In the genomic region with DNA sequence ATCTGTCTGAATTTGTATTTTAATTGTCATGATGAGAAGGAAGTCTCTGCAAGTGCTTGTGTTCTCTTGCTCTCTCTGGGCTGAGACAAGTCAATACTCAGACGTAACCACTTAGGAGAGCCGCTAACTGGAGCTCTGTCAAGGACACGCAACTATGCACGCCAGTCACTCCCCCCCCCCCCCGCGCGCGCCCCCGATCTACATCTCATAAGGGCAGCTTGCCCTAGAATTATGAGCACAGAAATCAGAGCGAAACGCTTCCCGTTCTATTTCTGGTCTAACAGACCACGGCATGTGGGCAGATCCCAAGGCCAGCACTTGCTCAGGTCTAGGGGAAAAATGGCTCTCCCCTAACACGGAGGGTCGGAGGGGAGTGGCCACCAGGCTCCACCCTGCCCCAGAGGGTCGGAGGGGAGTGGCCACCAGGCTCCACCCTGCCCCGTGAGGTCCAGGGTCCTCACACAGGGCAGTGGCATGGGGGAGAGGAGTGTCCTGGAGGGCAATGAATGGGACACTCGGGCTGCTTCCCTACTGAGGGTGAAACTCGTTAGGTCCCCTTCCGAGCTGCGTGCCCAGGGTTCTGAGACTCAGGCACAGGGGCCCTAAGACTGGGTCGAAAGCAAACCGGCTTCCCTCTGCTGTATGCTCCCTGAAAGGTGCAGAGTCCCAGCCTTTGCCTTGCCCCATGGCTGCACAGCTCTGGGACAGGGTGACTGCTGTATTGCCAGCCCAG, we compare ENCODE assay signal across 7 mouse cellular contexts.
DNase-seq lines count a peak whose midpoint lies in the region; ATAC-seq and TF ChIP-seq lines count a peak whose summit lies in the region.

No protein-coding gene starts in this region.

- H3K27me3 ChIP-seq in lung, embryonic 16.5 days (ENCODE audit: control insufficient read depth, insufficient read depth, low read depth, low read length): peaks cover 3% of the 10 kb centered on the region; the same call in 1 of the 2 replicates
- H3K27me3 ChIP-seq in embryonic facial prominence, embryonic 15.5 days: peaks cover 7% of the 10 kb centered on the region
- H3K27me3 ChIP-seq in intestine, postnatal 0 days (replicated peaks; ENCODE audit: control insufficient read depth, insufficient read depth, low read length): 0 out of 2 replicates have a peak, but pooled peaks cover 3% of the 10 kb centered on the region
- no peaks in the 10 kb centered on the region; the same call in 1 of the 2 replicates for H3K27me3 ChIP-seq in stomach, embryonic 15.5 days (replicated peaks)

- H3K9me3 ChIP-seq in lung, embryonic 16.5 days (ENCODE audit: control insufficient read depth, low read length): no peaks in the 10 kb centered on the region
- no peaks in the 10 kb centered on the region for H3K9me3 ChIP-seq in embryonic facial prominence, embryonic 15.5 days (replicated peaks)
- H3K9me3 ChIP-seq in intestine, postnatal 0 days (ENCODE audit: control insufficient read depth): no peaks in the 10 kb centered on the region
- no peaks in the 10 kb centered on the region for H3K9me3 ChIP-seq in stomach, embryonic 15.5 days

- intact Hi-C loops in left cerebral cortex, postnatal 10 days (cut with DNase I): no loop called here

- peak overlapping the region; percentile 39 for H3K4me2 ChIP-seq in lung, embryonic 16.5 days (ENCODE audit: low read depth, low read length)
- H3K4me2 ChIP-seq in embryonic facial prominence, embryonic 15.5 days (replicated peaks): peak overlapping the region; percentile 44
- peak overlapping the region; percentile 53 for H3K4me2 ChIP-seq in intestine, postnatal 0 days (replicated peaks; ENCODE audit: low read depth)
- H3K4me2 ChIP-seq in stomach, embryonic 15.5 days: peak overlapping the region; percentile 54

- 0 out of 2 replicates have a peak, but pooled peaks cover 3% of the 10 kb centered on the region for H3K4me1 ChIP-seq in lung, embryonic 16.5 days (replicated peaks; ENCODE audit: control insufficient read depth, insufficient read depth, low read length)
- peaks cover 12% of the 10 kb centered on the region for H3K4me1 ChIP-seq in embryonic facial prominence, embryonic 15.5 days
- no peaks in the 10 kb centered on the region; the same call in 1 of the 2 replicates for H3K4me1 ChIP-seq in intestine, postnatal 0 days (replicated peaks; ENCODE audit: control insufficient read depth, insufficient read depth, low read length)
- peaks cover 13% of the 10 kb centered on the region; the same call in 1 of the 2 replicates for H3K4me1 ChIP-seq in stomach, embryonic 15.5 days

- DNase-seq in lung, postnatal 10 days: no peak
- DNase-seq in spleen, adult 18-20 months: no peak
- DNase-seq in left cerebral cortex, postnatal 10 days (ENCODE audit: extremely low spot score in 1 of 2, low spot score in 2 of 2): no peak

- WGBS in lung, embryonic 16.5 days: 3% methylated on average over 23 of the region's 23 CpGs
- WGBS in embryonic facial prominence, embryonic 15.5 days: 2% methylated on average over 23 of the region's 23 CpGs
- WGBS in intestine, postnatal 0 days: 2% methylated on average over 20 of the region's 23 CpGs
- WGBS in stomach, embryonic 15.5 days: 4% methylated on average over 22 of the region's 23 CpGs

- H3K9ac ChIP-seq in lung, embryonic 16.5 days (ENCODE audit: low read length): no peak overlapping the region
- no peak overlapping the region for H3K9ac ChIP-seq in embryonic facial prominence, embryonic 15.5 days
- H3K9ac ChIP-seq in intestine, postnatal 0 days (ENCODE audit: low read depth, low read length): no peak overlapping the region
- no peak overlapping the region for H3K9ac ChIP-seq in stomach, embryonic 15.5 days

- TF ChIP-seq CTCF in intestine, postnatal 0 days (IDR thresholded peaks at IDR 0.05; ENCODE audit: low read depth): no peak

- H3K4me3 ChIP-seq in lung, embryonic 16.5 days (ENCODE audit: low read length): peak overlapping the region; percentile 10; the same call in 1 of the 2 replicates
- peak overlapping the region; percentile 21 for H3K4me3 ChIP-seq in embryonic facial prominence, embryonic 15.5 days (replicated peaks)
- peak overlapping the region; percentile 2; the same call in 1 of the 2 replicates for H3K4me3 ChIP-seq in intestine, postnatal 0 days (ENCODE audit: low read depth, low read length)
- peak overlapping the region; percentile 19 for H3K4me3 ChIP-seq in stomach, embryonic 15.5 days (replicated peaks)

- no peaks in the 10 kb centered on the region for H3K36me3 ChIP-seq in lung, embryonic 16.5 days (ENCODE audit: control insufficient read depth, insufficient read depth, low read length)
- no peaks in the 10 kb centered on the region for H3K36me3 ChIP-seq in embryonic facial prominence, embryonic 15.5 days
- H3K36me3 ChIP-seq in intestine, postnatal 0 days (ENCODE audit: control insufficient read depth, insufficient read depth): no peaks in the 10 kb centered on the region
- no peaks in the 10 kb centered on the region for H3K36me3 ChIP-seq in stomach, embryonic 15.5 days

- ATAC-seq in lung, embryonic 16.5 days (ENCODE audit: low read depth): peak; percentile 34; the same call in 1 of the 2 replicates
- 0 out of 2 replicates have a peak, but pooled peaks have one; percentile 56 for ATAC-seq in embryonic facial prominence, embryonic 15.5 days (ENCODE audit: insufficient number of reproducible peaks, low FRiP score, low TSS enrichment, low read depth)
- no peak for ATAC-seq in intestine, postnatal 0 days
- peak; percentile 47; the same call in 1 of the 2 replicates for ATAC-seq in stomach, embryonic 15.5 days (ENCODE audit: insufficient read depth, low FRiP score, low read depth)

- H3K27ac ChIP-seq in lung, embryonic 16.5 days (ENCODE audit: low read length): no peak overlapping the region
- no peak overlapping the region for H3K27ac ChIP-seq in embryonic facial prominence, embryonic 15.5 days (replicated peaks)
- no peak overlapping the region for H3K27ac ChIP-seq in intestine, postnatal 0 days (ENCODE audit: low read depth, low read length)
- H3K27ac ChIP-seq in stomach, embryonic 15.5 days: no peak overlapping the region
